Mouse (Mus musculus) thymus, postnatal 14 days (tissue): ENCODE measurements around the gene Gadd45b.

Source experiments
- DNase-seq: peaks from one replicate; pipeline ENCODE4 v3.0.0; 2021

Gene Gadd45b

GRCm38 (mm10) chr10:80958979-80959637 is 29.2 kb downstream of the Gadd45b start:
- DNase-seq, result no peak

- no peak for DNase-seq
Measured at GRCm38 (mm10) chr10:80960551-80961508, 31.0 kb downstream of the Gadd45b start.

DNA sequence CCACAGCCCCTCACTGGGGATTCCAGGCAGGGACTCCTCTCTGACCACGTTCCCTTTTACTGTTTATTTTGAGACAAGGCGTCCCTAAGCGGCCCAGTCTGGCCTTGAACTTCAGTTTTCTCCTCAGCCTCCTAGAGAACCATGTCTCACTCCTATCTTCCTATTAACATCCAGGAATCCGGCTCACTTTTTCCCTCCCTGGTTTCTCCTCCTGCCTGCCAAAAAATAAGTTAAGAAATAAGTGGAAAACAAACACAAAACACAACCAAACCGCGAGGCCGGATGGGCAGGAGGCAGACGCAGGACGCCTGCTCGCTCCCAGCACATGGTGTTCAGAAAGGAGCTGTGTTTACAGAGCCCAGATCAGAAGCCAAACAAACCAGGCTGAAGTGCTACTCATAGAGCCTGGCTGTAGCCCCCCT is 32.2 kb downstream of the Gadd45b start:
- DNase-seq, result no peak

- no peak for DNase-seq
Measured at GRCm38 (mm10) chr10:80962585-80962984, 32.7 kb downstream of the Gadd45b start.

- DNase-seq, result no peak
Measured at GRCm38 (mm10) chr10:80963031-80963975, 33.4 kb downstream of the Gadd45b start.

- no peak for DNase-seq
Measured at GRCm38 (mm10) chr10:80966296-80966695, 36.4 kb downstream of the Gadd45b start.

DNA sequence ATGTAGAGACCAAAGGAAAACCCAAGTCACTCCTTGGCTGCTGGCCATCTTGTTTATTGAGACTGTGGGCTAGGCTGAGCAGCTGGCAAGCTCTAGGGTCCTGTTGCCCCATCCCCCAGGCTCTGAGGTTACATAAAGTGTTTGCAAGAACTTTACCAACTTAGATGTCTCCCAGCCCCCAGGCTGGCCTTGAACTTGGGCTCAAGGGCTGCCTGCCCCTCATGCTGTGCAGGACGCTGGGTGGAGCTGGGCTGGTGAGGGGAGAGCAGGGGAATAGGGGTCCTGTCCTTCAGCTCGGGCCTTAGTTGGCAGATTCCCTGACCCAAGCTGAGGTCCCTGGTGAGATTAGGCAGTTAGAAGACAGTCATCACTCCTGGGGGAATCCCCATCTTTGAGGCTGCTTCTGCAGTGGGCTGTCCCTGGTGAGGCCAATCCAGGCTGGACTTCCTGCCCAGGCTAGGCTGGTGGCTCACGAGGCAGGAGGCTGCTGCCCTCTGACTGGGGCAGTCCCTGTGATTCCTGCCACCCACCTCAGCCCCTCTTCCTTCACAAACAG is 37.3 kb downstream of the Gadd45b start:
- no peak for DNase-seq

DNA sequence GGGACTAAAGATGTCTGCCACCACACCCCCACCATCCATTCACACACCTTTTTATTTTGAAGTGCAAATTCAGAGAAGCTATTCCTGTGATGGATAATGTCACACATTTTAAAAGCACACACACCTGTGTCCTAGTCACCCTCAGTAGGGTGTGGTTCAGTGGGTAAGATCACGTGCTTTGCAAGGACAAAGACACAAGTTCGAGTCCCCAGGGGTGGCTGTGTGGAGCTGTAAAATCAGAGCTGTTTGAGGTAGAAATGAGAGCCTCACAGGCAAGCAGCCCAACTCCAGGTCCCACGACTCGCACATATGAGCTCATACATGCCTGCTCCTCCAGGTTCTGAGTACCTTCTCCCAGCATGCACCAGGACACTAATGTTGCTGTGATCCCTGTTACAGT is 38.2 kb downstream of the Gadd45b start:
- no peak for DNase-seq

- no peak for DNase-seq
Measured at GRCm38 (mm10) chr10:80969298-80969697, 39.4 kb downstream of the Gadd45b start.

GRCm38 (mm10) chr10:80970159-80970558 is 40.3 kb downstream of the Gadd45b start:
- DNase-seq, result no peak

DNA sequence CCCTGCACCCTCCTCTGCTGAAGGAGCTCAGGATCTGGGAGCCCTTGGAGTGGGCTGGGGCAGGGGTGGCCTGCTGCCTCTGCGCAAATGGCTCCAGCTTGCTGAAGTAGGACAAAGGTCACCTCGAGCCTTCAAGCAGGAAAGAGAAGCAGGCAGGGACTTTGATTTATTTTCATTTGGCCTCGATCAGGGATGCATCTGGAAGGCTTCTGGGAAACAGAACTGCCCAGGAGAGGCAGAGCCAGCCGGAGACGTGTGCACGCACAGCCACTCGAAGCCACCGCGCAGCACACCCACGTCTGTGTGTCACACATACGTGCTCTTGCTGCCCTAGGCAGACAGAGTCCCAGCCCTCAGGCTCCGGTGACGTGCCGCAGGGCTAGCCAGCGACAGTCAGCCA is 41.7 kb downstream of the Gadd45b start:
- no peak for DNase-seq

DNA sequence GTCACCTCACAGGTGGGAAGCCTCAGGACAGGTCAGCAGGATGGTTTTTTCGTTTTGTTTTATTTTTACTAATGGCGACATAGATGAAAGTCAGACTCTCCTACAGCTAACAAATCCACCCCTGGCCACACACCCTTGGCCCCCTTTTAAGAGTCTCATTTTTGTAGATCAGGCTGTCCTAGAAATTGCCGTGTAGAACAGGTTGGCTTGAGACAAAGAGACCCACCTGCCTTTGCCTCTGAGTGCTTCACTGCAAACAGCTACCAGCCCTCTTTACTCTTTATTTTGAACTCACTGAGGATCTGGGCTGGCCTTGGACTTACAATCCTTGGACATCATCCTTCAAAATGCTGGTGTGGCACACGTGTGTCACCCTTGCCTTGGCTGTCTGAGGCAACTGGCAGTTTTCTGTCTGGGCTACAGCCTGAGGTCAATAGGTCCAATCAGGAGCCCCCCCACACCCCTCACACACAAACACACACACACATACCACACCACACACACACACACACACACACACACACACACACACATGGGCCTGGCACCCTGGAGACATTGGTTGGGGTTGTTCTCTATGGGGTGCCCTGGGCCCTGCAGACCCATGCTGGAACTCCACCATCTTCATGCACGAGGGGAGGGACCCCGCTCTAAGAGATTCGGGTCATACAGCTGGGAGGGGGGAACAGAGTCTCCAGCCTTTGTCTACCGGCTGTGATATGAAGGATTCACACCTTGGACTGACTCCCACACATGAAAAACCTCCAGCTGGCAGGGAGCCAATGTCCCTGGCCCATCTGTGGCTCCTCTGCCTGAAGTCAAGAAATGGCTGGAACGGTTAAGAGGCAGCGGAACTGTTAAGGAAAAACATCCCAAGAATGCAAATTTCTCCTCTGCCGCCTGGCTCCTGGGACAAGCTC is 42.5 kb downstream of the Gadd45b start:
- DNase-seq, result no peak

- DNase-seq, result no peak
Measured at GRCm38 (mm10) chr10:80973722-80974121, 43.8 kb downstream of the Gadd45b start.

DNA sequence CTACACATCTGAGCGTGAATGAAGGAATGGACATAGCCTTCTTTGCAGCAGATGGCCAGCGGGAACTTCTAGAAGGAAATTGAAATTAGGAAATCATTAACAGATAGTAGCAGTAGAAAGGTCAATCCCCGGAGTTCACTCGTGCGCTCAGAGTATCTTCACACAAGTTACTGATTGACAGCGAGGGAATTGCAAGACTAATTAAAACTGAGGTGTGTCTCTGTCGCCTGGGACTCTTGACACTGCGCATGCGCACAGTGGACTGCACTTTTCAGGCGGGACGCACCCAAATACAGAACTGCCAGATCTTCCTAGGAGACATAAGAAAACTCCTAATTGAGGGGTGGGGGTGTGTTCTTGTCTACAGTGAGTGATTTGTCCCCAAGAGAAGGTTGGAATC is 45.6 kb downstream of the Gadd45b start:
- DNase-seq, result no peak

DNA sequence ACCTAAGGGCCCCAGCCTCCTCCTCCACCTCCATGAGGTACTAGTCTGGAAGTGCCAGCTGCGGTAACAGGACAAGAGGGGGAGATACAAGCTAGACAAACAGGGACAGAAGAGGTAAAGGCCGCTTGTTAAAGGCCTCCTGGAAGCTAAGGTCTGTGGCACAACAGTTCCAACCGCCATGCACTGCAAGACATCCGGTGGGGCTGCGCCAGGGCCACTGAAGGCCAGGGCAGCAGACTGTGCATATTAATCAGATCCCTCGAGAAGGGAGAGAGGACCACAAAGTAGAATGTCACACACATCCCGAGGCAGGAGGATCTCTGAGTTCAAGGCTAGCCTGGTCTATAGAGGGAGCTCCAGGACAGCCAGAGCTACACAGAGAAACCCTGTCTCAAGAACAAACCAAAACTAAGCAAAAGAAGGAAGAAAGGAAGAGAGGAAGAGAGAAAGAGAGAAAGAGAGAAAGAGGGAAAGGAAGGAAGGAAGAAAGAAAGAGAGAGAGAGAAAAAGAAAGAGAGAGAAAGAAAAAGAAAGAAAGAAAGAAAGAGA is 51.8 kb downstream of the Gadd45b start:
- no peak for DNase-seq
